Mouse (Mus musculus) liver, postnatal 0 days (tissue): ENCODE measurements around the gene Itgad.

Experiments
- CTCF ChIP-seq: sonication (generic); IDR thresholded peaks from 2 replicates; pipeline ENCODE4 v1.5.1; 2016; ENCODE audit warnings: antibody characterized with exemption, low read depth
- EP300 ChIP-seq: IDR thresholded peaks from 2 replicates; pipeline ENCODE4 v1.6.1; 2016; ENCODE audit warnings: antibody characterized with exemption, low read depth, mild to moderate bottlenecking

DNA sequence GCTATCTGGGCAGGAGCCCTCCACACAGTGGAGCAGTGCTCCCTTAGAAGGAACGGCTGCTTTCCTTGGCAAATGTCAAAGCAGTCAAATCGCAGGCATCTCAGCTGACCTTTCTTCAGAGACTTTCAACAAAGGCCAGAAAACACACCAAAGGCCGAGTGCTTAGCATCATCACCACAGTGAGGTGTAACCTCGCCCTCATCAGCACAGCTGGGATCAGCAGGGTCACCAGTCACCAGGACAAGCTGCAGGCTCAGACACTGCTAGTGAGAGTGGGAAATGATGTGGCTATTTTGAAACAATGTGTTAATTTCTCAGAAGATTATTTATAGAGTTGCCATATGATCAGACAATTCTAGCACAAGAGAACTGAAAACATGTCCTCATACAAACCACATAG, 17.2 kb upstream of the Itgad start:
- TF ChIP-seq CTCF: no peak
- no peak for TF ChIP-seq EP300
